Mouse (Mus musculus) gastrocnemius, postnatal 36 days (tissue): ENCODE results near the gene Nav2. TPM values are rescaled to one million over a fixed set of nuclear protein-coding genes. Genes with fewer than 3 reads are reported as not detected.

ENCODE experiments used
- DNase-seq, 2 experiments: peaks; one replicate each; pipeline ENCODE4 v3.0.0; 2022
- intact Hi-C: fragments of 180-260 bp; cut with DNase I; formaldehyde crosslinking; loops from one replicate; pipeline ENCODE4 v1.15.1; 2025
- total RNA-seq, 2 experiments: library from RNA; stranded (reverse); gene quantifications; 2 replicates each; pipeline ENCODE4 v1.2.3; 2021

Nav2 gene
- total RNA-seq, 2 experiments from 2014 or later, result 21.8 to 23.9 TPM

- intact Hi-C loops, result no loop called here
- no peak for DNase-seq
Observed at GRCm38 (mm10) chr7:49189364-49189763, 280.8 kb downstream of the Nav2 start.

GRCm38 (mm10) chr7:49190231-49190985, 281.9 kb downstream of the Nav2 start:
- DNase-seq, result no peak
- intact Hi-C loops, result loop anchor here (5.0 kb wide), 1 partner anchor 42 kb away; no protein-coding TSS in a partner anchor

- no peak for DNase-seq
- intact Hi-C loops, result loop anchor here (5.0 kb wide), 1 partner anchor 41 kb away; no protein-coding TSS in a partner anchor
Observed at GRCm38 (mm10) chr7:49191081-49191678, 282.7 kb downstream of the Nav2 start.

GRCm38 (mm10) chr7:49192061-49192695, 283.7 kb downstream of the Nav2 start:
- no peak for DNase-seq
- intact Hi-C loops, result loop anchor here (5.0 kb wide), 1 partner anchor 40 kb away; no protein-coding TSS in a partner anchor

- intact Hi-C loops, result no loop called here
- no peak for DNase-seq
Observed at GRCm38 (mm10) chr7:49195711-49196147, 287.2 kb downstream of the Nav2 start.

GRCm38 (mm10) chr7:49199366-49199765, 290.9 kb downstream of the Nav2 start:
- no peak for DNase-seq

GRCm38 (mm10) chr7:49200270-49200669, 291.8 kb downstream of the Nav2 start:
- DNase-seq, result no peak
- intact Hi-C loops, result no loop called here

More at GRCm38 (mm10) chr7:49199366-49199765, 290.9 kb downstream of the Nav2 start:
- intact Hi-C loops, result no loop called here

GRCm38 (mm10) chr7:49202971-49203370, 294.5 kb downstream of the Nav2 start:
- no peak for DNase-seq
- intact Hi-C loops, result loop anchor here (2.0 kb wide), 1 partner anchor 40 kb away; no protein-coding TSS in a partner anchor

GRCm38 (mm10) chr7:49204856-49205255, 296.3 kb downstream of the Nav2 start:
- DNase-seq, result no peak
- intact Hi-C loops, result no loop called here

GRCm38 (mm10) chr7:49205551-49205950, 297.0 kb downstream of the Nav2 start:
- no peak for DNase-seq
- intact Hi-C loops, result no loop called here

GRCm38 (mm10) chr7:49206775-49207676, 298.5 kb downstream of the Nav2 start:
- intact Hi-C loops, result no loop called here
- DNase-seq, result no peak

GRCm38 (mm10) chr7:49209526-49209925, 301.0 kb downstream of the Nav2 start:
- intact Hi-C loops, result no loop called here

GRCm38 (mm10) chr7:49210721-49211120, 302.2 kb downstream of the Nav2 start:
- no peak for DNase-seq

More at GRCm38 (mm10) chr7:49209526-49209925, 301.0 kb downstream of the Nav2 start:
- no peak for DNase-seq

GRCm38 (mm10) chr7:49213011-49213410, 304.5 kb downstream of the Nav2 start:
- intact Hi-C loops, result no loop called here
- DNase-seq, result no peak

More at GRCm38 (mm10) chr7:49210721-49211120, 302.2 kb downstream of the Nav2 start:
- intact Hi-C loops, result no loop called here

GRCm38 (mm10) chr7:49217786-49218185, 309.3 kb downstream of the Nav2 start:
- no peak for DNase-seq
- intact Hi-C loops, result no loop called here

GRCm38 (mm10) chr7:49225741-49226140, 317.2 kb downstream of the Nav2 start:
- intact Hi-C loops, result no loop called here
- DNase-seq, result no peak

GRCm38 (mm10) chr7:49232969-49233368, 324.5 kb downstream of the Nav2 start:
- DNase-seq, result no peak
- intact Hi-C loops, result loop anchor here (5.0 kb wide), 1 partner anchor 41 kb away; no protein-coding TSS in a partner anchor

GRCm38 (mm10) chr7:49234288-49234687, 325.8 kb downstream of the Nav2 start:
- intact Hi-C loops, result loop anchor here (5.0 kb wide), 1 partner anchor 42 kb away; no protein-coding TSS in a partner anchor
- no peak for DNase-seq

- DNase-seq, result no peak
- intact Hi-C loops, result no loop called here
Observed at GRCm38 (mm10) chr7:49235271-49235681, 326.8 kb downstream of the Nav2 start.

GRCm38 (mm10) chr7:49235821-49236220, 327.3 kb downstream of the Nav2 start:
- no peak for DNase-seq
- intact Hi-C loops, result no loop called here
